Mouse (Mus musculus) limb, embryonic 14.5 days (tissue): ENCODE measurements around the gene Mecom. TPM values are rescaled to one million over a fixed set of nuclear protein-coding genes. Genes with fewer than 3 reads are reported as not detected.

Experiments used
- ATAC-seq: fragments of 200-750 bp; cut with Nextera tagmentation; 2 replicates; pipeline ENCODE4 v1.8.0; 2017; ENCODE audit warnings: low read depth, moderate number of reproducible peaks, moderate TSS enrichment; ENCODE audit not compliant: low FRiP score
- DNase-seq: peaks from one replicate; pipeline ENCODE4 v3.0.0-alpha.2; 2015; ENCODE audit warnings: low spot score
- H3K27ac ChIP-seq: fragments of 300-500 bp; sonication (generic); replicated peaks from 2 replicates; pipeline ENCODE4 v1.5.1; 2014; ENCODE audit warnings: low read depth, mild to moderate bottlenecking, low read length, moderate library complexity, mixed read lengths
- H3K27me3 ChIP-seq: fragments of 300-500 bp; sonication (generic); 2 replicates; pipeline ENCODE4 v1.6.1; 2014; ENCODE audit warnings: low read length, mixed read lengths; ENCODE audit not compliant: control insufficient read depth, insufficient read depth
- H3K36me3 ChIP-seq: fragments of 300-500 bp; sonication (generic); 2 replicates; pipeline ENCODE4 v1.6.1; 2014; ENCODE audit warnings: mild to moderate bottlenecking, low read length, moderate library complexity, mixed read lengths; ENCODE audit not compliant: control insufficient read depth, insufficient read depth
- H3K4me1 ChIP-seq: fragments of 300-500 bp; sonication (generic); 2 replicates; pipeline ENCODE4 v1.6.1; 2014; ENCODE audit warnings: antibody characterized with exemption, low read length, mixed read lengths; ENCODE audit not compliant: control insufficient read depth, insufficient read depth
- H3K4me2 ChIP-seq: fragments of 300-500 bp; sonication (generic); replicated peaks from 2 replicates; pipeline ENCODE4 v1.6.1; 2014; ENCODE audit warnings: low read depth, mild to moderate bottlenecking, low read length, moderate library complexity; ENCODE audit not compliant: severe bottlenecking
- H3K4me3 ChIP-seq: fragments of 300-500 bp; sonication (generic); replicated peaks from 2 replicates; pipeline ENCODE4 v1.5.1; 2014; ENCODE audit warnings: low read length
- H3K9ac ChIP-seq: fragments of 300-500 bp; sonication (generic); 2 replicates; pipeline ENCODE4 v1.6.1; 2014; ENCODE audit warnings: mild to moderate bottlenecking, low read depth, low read length, moderate library complexity; ENCODE audit not compliant: severe bottlenecking
- H3K9me3 ChIP-seq: fragments of 300-500 bp; sonication (generic); 2 replicates; pipeline ENCODE4 v1.6.1; 2016; ENCODE audit warnings: low read length; ENCODE audit not compliant: control insufficient read depth
- POLR2A ChIP-seq: fragments of 200-500 bp; IDR thresholded peaks from 2 replicates; pipeline ENCODE4 v1.8.0; 2012; ENCODE audit warnings: inconsistent platforms, mild to moderate bottlenecking, moderate library complexity, borderline replicate concordance; ENCODE audit not compliant: insufficient read depth, insufficient read length; ENCODE audit errors: extremely low read depth
- WGBS: fragments of 180-500 bp; shearing (Covaris S2); extraction: QIAGEN DNeasy Blood & Tissue Kit; methylation state at CpG from one replicate; pipeline ENCODE4 v1.1.7; 2014; 5-methylcytosine and 5-hydroxymethylcytosine counted together
- polyA plus RNA-seq, 2 experiments: library from polyadenylated mRNA; depleted of rRNA in 1 of 2; stranded (reverse) in 1 of 2; unstranded in 1 of 2; fragments of >200 nt; fragmentation: Nextera tagmentation in 1 of 2; extraction: Ambion mirVana in 1 of 2; gene quantifications; 2 replicates each; pipeline versions ENCODE4 v1.2.1 to v1.2.3; 2012 to 2014

Gene Mecom
- polyA plus RNA-seq, 2 experiments = 35.8 to 42.2 TPM

DNA sequence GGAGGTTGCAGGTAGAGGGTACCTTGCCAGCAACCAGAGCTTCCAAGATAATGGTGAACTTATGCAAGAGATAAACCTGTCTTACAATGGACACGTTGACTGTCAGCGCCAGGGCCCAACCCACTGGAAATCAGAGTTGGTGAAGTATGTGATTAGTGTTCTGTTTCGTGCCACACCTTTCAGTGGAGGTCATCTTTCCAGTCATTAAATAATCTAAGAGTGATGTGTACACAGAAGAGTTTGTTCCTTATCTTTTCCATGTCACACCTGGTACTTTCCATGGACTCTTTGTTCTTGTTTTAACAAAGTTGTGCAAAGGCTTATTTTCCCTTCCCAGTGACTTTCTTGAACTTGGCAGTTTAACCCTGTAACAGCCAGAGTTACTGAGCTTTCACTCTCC lies 374.0 kb downstream of the Mecom start:
- peaks cover 3% of the 10 kb centered on the region; the same call in 1 of the 2 replicates for H3K4me1 ChIP-seq
- DNase-seq (no peak), ATAC-seq (no peak)
- H3K4me2 ChIP-seq = no peak overlapping the region
- TF ChIP-seq POLR2A = no peak
- H3K36me3 ChIP-seq = no peaks in the 10 kb centered on the region
- WGBS = 74% methylated on average over 3 of the region's 3 CpGs
- H3K9ac ChIP-seq = no peak overlapping the region
- H3K4me3 ChIP-seq = no peak overlapping the region
- H3K27ac ChIP-seq = no peak overlapping the region
- H3K9me3 ChIP-seq = no peaks in the 10 kb centered on the region
- no peaks in the 10 kb centered on the region for H3K27me3 ChIP-seq

DNA sequence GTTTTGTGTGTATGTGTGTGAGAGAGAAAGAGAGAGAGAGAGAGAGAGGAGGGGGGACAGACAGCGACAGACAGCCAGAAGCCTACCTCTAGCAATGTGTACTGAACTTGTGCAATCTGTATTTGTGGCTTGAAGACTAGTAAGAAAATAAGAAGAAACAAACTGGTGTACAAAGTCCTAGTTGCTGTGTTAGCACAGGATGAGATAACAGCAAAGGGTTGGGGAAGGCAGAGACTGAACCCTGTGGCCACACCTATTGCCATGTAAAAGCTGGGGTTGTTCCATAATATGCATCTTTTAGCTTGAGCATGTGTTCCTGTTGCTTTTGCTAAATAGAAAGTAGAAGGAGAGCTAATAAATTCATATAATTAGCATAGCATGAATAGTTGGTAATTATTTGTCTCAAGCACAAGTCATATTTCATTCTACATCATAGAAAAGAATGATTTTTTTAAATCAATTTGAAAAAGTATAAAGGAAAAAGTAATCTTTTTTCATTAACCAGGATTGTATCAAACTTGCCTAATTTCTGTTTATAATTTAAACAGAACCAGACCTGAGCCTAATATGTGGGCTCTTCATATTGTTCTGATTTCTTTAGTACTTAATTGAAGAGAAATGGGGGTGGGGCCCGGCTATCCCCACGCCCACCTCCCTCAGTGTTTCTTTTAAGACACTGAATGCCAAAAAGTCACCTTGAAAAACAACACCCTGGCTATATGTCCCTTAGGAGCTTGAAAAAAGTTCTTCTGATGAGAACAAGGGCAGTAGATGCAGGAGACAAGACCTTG lies 379.2 kb downstream of the Mecom start:
- Histone ChIP-seq H3K27me3 (no peaks in the 10 kb centered on the region), H3K4me1 (0 out of 2 replicates have a peak, but pooled peaks cover 4% of the 10 kb centered on the region), H3K27ac (no peak overlapping the region), H3K9me3 (no peaks in the 10 kb centered on the region), H3K9ac (no peak overlapping the region), H3K4me2 (no peak overlapping the region), H3K4me3 (no peak overlapping the region), H3K36me3 (no peaks in the 10 kb centered on the region)
- WGBS = 64% methylated on average over 3 of the region's 3 CpGs
- ATAC-seq = no peak
- DNase-seq = no peak
- TF ChIP-seq POLR2A = no peak

DNA sequence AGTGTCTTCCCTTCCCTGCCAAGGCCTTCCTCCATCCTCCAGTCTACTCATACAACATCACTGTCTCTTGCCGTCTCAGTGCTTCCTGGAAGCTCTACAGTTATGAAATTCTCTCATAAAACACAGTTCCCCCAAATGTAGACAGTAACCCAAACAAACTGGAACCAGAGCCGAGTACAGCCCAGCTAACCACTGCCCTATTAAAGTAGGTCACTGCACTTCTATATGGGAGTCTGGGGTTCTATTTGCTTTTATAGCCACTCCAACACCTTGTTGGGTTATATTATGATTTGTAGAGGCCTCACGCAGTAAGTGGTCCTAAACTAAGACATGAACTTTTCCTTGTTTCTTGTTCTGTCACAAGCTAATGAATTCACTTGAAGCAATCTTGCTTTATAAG lies 380.8 kb downstream of the Mecom start:
- no peaks in the 10 kb centered on the region for H3K36me3 ChIP-seq
- WGBS = 42% methylated on average over 3 of the region's 3 CpGs
- H3K4me3 ChIP-seq = no peak overlapping the region
- TF ChIP-seq POLR2A = no peak
- H3K27me3 ChIP-seq = no peaks in the 10 kb centered on the region
- H3K27ac ChIP-seq = no peak overlapping the region
- H3K4me2 ChIP-seq = no peak overlapping the region
- H3K9me3 ChIP-seq = no peaks in the 10 kb centered on the region
- H3K4me1 ChIP-seq = 0 out of 2 replicates have a peak, but pooled peaks cover 5% of the 10 kb centered on the region
- ATAC-seq (no peak), DNase-seq (no peak)
- no peak overlapping the region for H3K9ac ChIP-seq

DNA sequence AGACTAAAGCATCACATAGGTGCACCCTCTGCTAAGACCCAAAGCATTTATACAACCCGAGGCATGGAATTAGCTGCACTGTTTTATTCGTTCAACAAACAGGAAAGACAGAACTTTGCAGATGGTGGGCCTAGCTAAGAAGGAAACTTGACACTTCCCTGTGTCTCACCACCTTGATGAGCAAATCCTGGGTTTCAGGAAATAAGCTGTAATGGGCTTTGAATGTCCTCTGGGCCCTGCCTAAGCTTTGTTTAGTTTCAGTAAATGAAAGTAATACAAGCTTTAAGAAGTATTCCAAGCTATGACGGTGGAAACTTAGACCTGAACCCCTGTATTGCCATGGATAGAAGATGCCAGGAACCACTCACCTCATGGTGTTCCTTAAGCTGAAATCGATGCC lies 383.0 kb downstream of the Mecom start:
- Histone ChIP-seq H3K36me3 (no peaks in the 10 kb centered on the region), H3K4me1 (0 out of 2 replicates have a peak, but pooled peaks cover 15% of the 10 kb centered on the region), H3K9ac (no peak overlapping the region), H3K27me3 (no peaks in the 10 kb centered on the region), H3K9me3 (no peaks in the 10 kb centered on the region), H3K27ac (no peak overlapping the region), H3K4me2 (no peak overlapping the region), H3K4me3 (no peak overlapping the region)
- TF ChIP-seq POLR2A = no peak
- no peak for DNase-seq
- 55% methylated on average over 4 of the region's 4 CpGs for WGBS
- no peak for ATAC-seq

DNA sequence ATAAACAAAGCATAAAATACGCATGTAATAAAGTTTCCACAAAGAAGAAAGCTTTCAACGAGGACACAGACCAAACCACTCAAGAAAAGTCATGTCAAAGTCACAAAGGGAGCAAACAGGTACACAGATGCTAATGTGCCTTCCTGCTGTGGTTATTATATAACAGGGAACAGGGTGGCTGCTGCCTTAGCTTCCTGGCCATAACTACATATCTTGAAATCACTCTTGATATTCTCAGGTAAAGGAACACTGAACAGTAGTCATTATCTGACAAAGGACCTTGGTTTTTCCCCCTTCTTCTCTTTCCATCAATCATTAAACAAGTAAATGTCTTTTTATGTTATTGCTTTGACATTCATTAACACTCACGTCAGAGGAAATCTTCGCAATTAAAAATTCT lies 384.4 kb downstream of the Mecom start:
- no peak overlapping the region for H3K27ac ChIP-seq
- H3K27me3 ChIP-seq = no peaks in the 10 kb centered on the region
- H3K4me2 ChIP-seq = no peak overlapping the region
- DNase-seq = no peak
- no peak overlapping the region for H3K9ac ChIP-seq
- ATAC-seq = no peak
- no peak for TF ChIP-seq POLR2A
- H3K36me3 ChIP-seq = no peaks in the 10 kb centered on the region
- H3K4me1 ChIP-seq = peaks cover 19% of the 10 kb centered on the region; the same call in 1 of the 2 replicates
- no peaks in the 10 kb centered on the region for H3K9me3 ChIP-seq
- 72% methylated on average over 4 of the region's 4 CpGs for WGBS
- H3K4me3 ChIP-seq = no peak overlapping the region
